Mouse (Mus musculus) spleen, postnatal 10 days (tissue): ENCODE results near the gene Oser1.
A peak's percentile ranks its signal among the peaks of the same experiment; 100 is the strongest.
"Not testable (repeated sequence)": the region's sequence is repeated elsewhere in the genome, so short reads cannot be mapped to it uniquely, and the experiment has no call there.

Experiments used
- DNase-seq, 2 experiments: peaks; one replicate each; pipeline ENCODE4 v3.0.0; 2021 to 2022; ENCODE audit warnings: low spot score in 2 of 2

Oser1 gene

GRCm38 (mm10) chr2:163424597-163424996, at the start of gene Oser1:
TSS of gene Oser1 (minus strand) at chr2:163424697.
- DNase-seq, result no peak

- peak; percentile 92 to 95 for DNase-seq
Measured at GRCm38 (mm10) chr2:163472466-163472851, 48.0 kb upstream of the Oser1 start, which contains the start of gene Fitm2. TSS of gene Fitm2 (minus strand) at chr2:163472629.

GRCm38 (mm10) chr2:163471710-163472465, 47.4 kb upstream of the Oser1 start:
- no peak for DNase-seq

GRCm38 (mm10) chr2:163471136-163471535, 46.6 kb upstream of the Oser1 start:
- DNase-seq, result no peak

- no peak for DNase-seq
Measured at GRCm38 (mm10) chr2:163469711-163470110, 45.2 kb upstream of the Oser1 start.

- no peak for DNase-seq
Measured at GRCm38 (mm10) chr2:163468866-163469265, 44.4 kb upstream of the Oser1 start.

- DNase-seq, result no peak
Measured at GRCm38 (mm10) chr2:163467585-163467984, 43.1 kb upstream of the Oser1 start.

- no peak for DNase-seq
Measured at GRCm38 (mm10) chr2:163466771-163467170, 42.3 kb upstream of the Oser1 start.

GRCm38 (mm10) chr2:163464562-163464961, 40.1 kb upstream of the Oser1 start:
- no peak for DNase-seq

GRCm38 (mm10) chr2:163463998-163464397, 39.5 kb upstream of the Oser1 start:
- DNase-seq, result no peak

- DNase-seq, result no peak
Measured at GRCm38 (mm10) chr2:163463251-163463769, 38.8 kb upstream of the Oser1 start.

GRCm38 (mm10) chr2:163462801-163463200, 38.3 kb upstream of the Oser1 start:
- DNase-seq, result no peak

- DNase-seq, result no peak
Measured at GRCm38 (mm10) chr2:163462386-163462785, 37.9 kb upstream of the Oser1 start.

- DNase-seq, result not testable (repeated sequence)
Measured at GRCm38 (mm10) chr2:163461307-163461706, 36.8 kb upstream of the Oser1 start.

- DNase-seq, result no peak
Measured at GRCm38 (mm10) chr2:163460622-163461021, 36.1 kb upstream of the Oser1 start.

GRCm38 (mm10) chr2:163459380-163459779, 34.9 kb upstream of the Oser1 start:
- no peak for DNase-seq

GRCm38 (mm10) chr2:163458539-163459265, 34.2 kb upstream of the Oser1 start:
- no peak for DNase-seq

- DNase-seq, result no peak
Measured at GRCm38 (mm10) chr2:163453378-163453777, 28.9 kb upstream of the Oser1 start.

- no peak for DNase-seq
Measured at GRCm38 (mm10) chr2:163452738-163453137, 28.2 kb upstream of the Oser1 start.

GRCm38 (mm10) chr2:163450668-163451295, 26.3 kb upstream of the Oser1 start:
- DNase-seq, result no peak

GRCm38 (mm10) chr2:163449276-163449675, 24.8 kb upstream of the Oser1 start:
- no peak for DNase-seq

GRCm38 (mm10) chr2:163447375-163447774, 22.9 kb upstream of the Oser1 start:
- no peak for DNase-seq
